Mouse (Mus musculus) heart, embryonic 14.5 days (tissue): ENCODE data around the gene Fam129b. TPM values are rescaled to one million over a fixed set of nuclear protein-coding genes. Genes with fewer than 3 reads are reported as not detected.

ENCODE experiments used
- ATAC-seq: fragments of 200-750 bp; cut with Nextera tagmentation; 2 replicates; pipeline ENCODE4 v1.8.0; 2017; ENCODE audit warnings: low read depth, moderate TSS enrichment; ENCODE audit not compliant: insufficient number of reproducible peaks, insufficient read depth, low FRiP score
- H3K27ac ChIP-seq, 2 experiments: fragments of 200-500 bp in 1 of 2; fragments of 300-500 bp in 1 of 2; sonication (generic) in 1 of 2; replicated peaks in 1 of 2; 2 replicates each; pipeline ENCODE4 v1.5.1; 2012 to 2014; ENCODE audit warnings: low read depth in 2 of 2, low read length in 2 of 2, control low read depth in 1 of 2, mild to moderate bottlenecking in 1 of 2, mixed read lengths in 1 of 2; ENCODE audit not compliant: control insufficient read depth in 1 of 2, insufficient read depth in 1 of 2
- H3K27me3 ChIP-seq: fragments of 300-500 bp; sonication (generic); 2 replicates; pipeline ENCODE4 v1.6.1; 2014; ENCODE audit warnings: mild to moderate bottlenecking, low read length, control low read depth; ENCODE audit not compliant: control insufficient read depth, insufficient read depth
- H3K36me3 ChIP-seq: fragments of 300-500 bp; sonication (generic); 2 replicates; pipeline ENCODE4 v1.6.1; 2014; ENCODE audit warnings: mild to moderate bottlenecking, control low read depth, low read length, mixed read lengths; ENCODE audit not compliant: control insufficient read depth, insufficient read depth
- H3K4me1 ChIP-seq, 2 experiments: fragments of 200-500 bp in 1 of 2; fragments of 300-500 bp in 1 of 2; sonication (generic) in 1 of 2; 2 replicates each; pipeline ENCODE4 v1.6.1; 2012 to 2014; ENCODE audit warnings: low read length in 2 of 2, control low read depth in 1 of 2, mixed read lengths in 1 of 2; ENCODE audit not compliant: control insufficient read depth in 2 of 2, insufficient read depth in 2 of 2
- H3K4me2 ChIP-seq: fragments of 300-500 bp; sonication (generic); 2 replicates; pipeline ENCODE4 v1.6.1; 2014; ENCODE audit warnings: mild to moderate bottlenecking, low read length
- H3K4me3 ChIP-seq, 2 experiments: fragments of 200-500 bp in 1 of 2; fragments of 300-500 bp in 1 of 2; sonication (generic) in 1 of 2; 2 replicates each; pipeline ENCODE4 v1.5.1; 2012 to 2014; ENCODE audit warnings: low read length in 2 of 2, mild to moderate bottlenecking in 2 of 2, control low read depth in 1 of 2, low read depth in 1 of 2, moderate library complexity in 1 of 2; ENCODE audit not compliant: control insufficient read depth in 1 of 2, insufficient read depth in 1 of 2
- H3K9ac ChIP-seq: fragments of 300-500 bp; sonication (generic); 2 replicates; pipeline ENCODE4 v1.6.1; 2014; ENCODE audit warnings: mild to moderate bottlenecking, low read length
- H3K9me3 ChIP-seq: fragments of 300-500 bp; sonication (generic); 2 replicates; pipeline ENCODE4 v1.6.1; 2016; ENCODE audit warnings: low read length, control low read depth; ENCODE audit not compliant: control insufficient read depth
- WGBS: fragments of 180-500 bp; shearing (Covaris S2); extraction: QIAGEN DNeasy Blood & Tissue Kit; methylation state at CpG from one replicate; pipeline ENCODE4 v1.1.7; 2014; 5-methylcytosine and 5-hydroxymethylcytosine counted together
- polyA plus RNA-seq: library from polyadenylated mRNA; unstranded; fragments of >200 nt; fragmentation: Nextera tagmentation; extraction: Ambion mirVana; gene quantifications from 2 replicates; pipeline ENCODE4 v1.2.1, GENCODE M21; 2014

Gene Fam129b
- polyA plus RNA-seq, 1 experiment from 2014 or later = 25.1 TPM

- Histone ChIP-seq H3K9ac (peak overlapping the region; percentile 11; the same call in 1 of the 2 replicates), H3K27me3 (no peaks in the 10 kb centered on the region), H3K36me3 (peaks cover 27% of the 10 kb centered on the region), H3K9me3 (no peaks in the 10 kb centered on the region), H3K4me2 (no peak overlapping the region), H3K4me1 (peaks cover 45 to 61% of the 10 kb centered on the region in 2 experiments), H3K27ac (peak overlapping the region in 1 of 2 experiments; percentile 97; a peak in 2 of 4 replicates), H3K4me3 (no peak overlapping the region)
- WGBS = 82% methylated on average over 8 of the region's 8 CpGs
- no peak for ATAC-seq
These were observed 29.4 kb downstream of the Fam129b start for GRCm38 (mm10) chr2:32905297-32905696.

DNA sequence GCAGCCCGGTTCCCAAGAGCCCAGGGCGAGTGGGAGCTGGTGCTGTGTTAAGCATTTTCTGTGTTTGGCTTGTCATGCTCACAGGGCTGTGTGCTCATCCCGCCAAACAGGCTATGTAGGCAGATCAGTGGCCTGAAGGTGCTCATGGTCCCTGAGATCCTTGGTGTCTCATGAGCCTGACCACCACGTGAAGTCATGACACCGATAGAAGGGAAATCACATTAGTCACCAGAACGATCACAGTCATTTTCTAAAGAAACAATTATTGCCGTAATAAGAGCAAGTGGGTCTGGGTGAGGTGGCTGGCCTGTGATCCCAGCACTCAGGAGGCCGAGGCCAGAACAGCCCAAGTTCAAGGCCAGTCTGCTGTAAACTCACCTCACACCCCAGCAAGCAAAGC lies 31.5 kb downstream of the Fam129b start:
- peak overlapping the region; percentile 58 for H3K9ac ChIP-seq
- H3K36me3 ChIP-seq = peaks cover 43% of the 10 kb centered on the region
- H3K27ac ChIP-seq = peak overlapping the region; percentile 60 to 97
- H3K27me3 ChIP-seq = no peaks in the 10 kb centered on the region
- H3K4me1 ChIP-seq = peaks cover 45 to 61% of the 10 kb centered on the region in 2 experiments
- H3K4me3 ChIP-seq = no peak overlapping the region
- 59% methylated on average over 8 of the region's 8 CpGs for WGBS
- H3K9me3 ChIP-seq = no peaks in the 10 kb centered on the region
- H3K4me2 ChIP-seq = peak overlapping the region; percentile 56; the same call in 1 of the 2 replicates
- ATAC-seq = no peak

DNA sequence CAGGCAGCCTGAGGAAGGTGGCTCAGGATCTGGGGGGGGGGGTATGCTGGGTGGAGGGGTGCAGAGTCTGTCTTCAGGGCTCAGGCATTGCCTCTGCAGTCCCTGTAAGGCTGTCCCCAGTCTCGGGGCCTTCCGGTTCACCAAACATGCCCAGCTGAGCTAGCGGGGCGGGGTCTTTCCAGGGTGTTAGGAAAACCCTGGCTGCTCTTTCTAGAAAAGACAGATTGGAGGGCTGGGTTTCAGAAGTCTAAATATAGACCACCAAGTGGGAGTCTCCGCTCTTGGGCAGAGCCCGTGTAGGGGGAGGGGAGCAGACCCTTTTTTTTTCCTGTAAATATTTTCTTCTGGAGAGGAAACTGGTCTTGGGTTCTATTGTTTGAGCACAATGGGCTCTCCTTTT lies 32.4 kb downstream of the Fam129b start:
- Histone ChIP-seq H3K4me3 (no peak overlapping the region), H3K27ac (peak overlapping the region; percentile 95 to 97), H3K4me1 (peaks cover 43 to 60% of the 10 kb centered on the region in 2 experiments), H3K4me2 (peak overlapping the region; percentile 56), H3K36me3 (peaks cover 48% of the 10 kb centered on the region), H3K9me3 (no peaks in the 10 kb centered on the region), H3K27me3 (no peaks in the 10 kb centered on the region), H3K9ac (peak overlapping the region; percentile 63)
- peak; percentile 73 for ATAC-seq
- under 1% methylated on average over 6 of the region's 6 CpGs for WGBS

GRCm38 (mm10) chr2:32908796-32909195 lies 32.9 kb downstream of the Fam129b start:
- WGBS = 6% methylated on average over 11 of the region's 11 CpGs
- ATAC-seq = peak; percentile 65
- Histone ChIP-seq H3K36me3 (peaks cover 48% of the 10 kb centered on the region), H3K4me3 (no peak overlapping the region), H3K27ac (peak overlapping the region; percentile 95 to 97), H3K9me3 (no peaks in the 10 kb centered on the region), H3K4me2 (peak overlapping the region; percentile 56), H3K4me1 (peaks cover 38 to 55% of the 10 kb centered on the region in 2 experiments), H3K9ac (peak overlapping the region; percentile 63), H3K27me3 (no peaks in the 10 kb centered on the region)

GRCm38 (mm10) chr2:32911639-32912182 lies 35.8 kb downstream of the Fam129b start:
- no peaks in the 10 kb centered on the region for H3K9me3 ChIP-seq
- no peak overlapping the region for H3K9ac ChIP-seq
- ATAC-seq = no peak
- H3K4me3 ChIP-seq = no peak overlapping the region
- no peaks in the 10 kb centered on the region for H3K27me3 ChIP-seq
- H3K36me3 ChIP-seq = peaks cover 49% of the 10 kb centered on the region
- H3K27ac ChIP-seq = no peak overlapping the region
- no peak overlapping the region for H3K4me2 ChIP-seq
- WGBS = 70% methylated on average over 7 of the region's 7 CpGs
- peaks cover 44 to 46% of the 10 kb centered on the region in 2 experiments for H3K4me1 ChIP-seq

GRCm38 (mm10) chr2:32912210-32912804 lies 36.4 kb downstream of the Fam129b start:
- H3K27ac ChIP-seq = no peak overlapping the region
- H3K9ac ChIP-seq = no peak overlapping the region
- no peaks in the 10 kb centered on the region for H3K27me3 ChIP-seq
- no peak overlapping the region for H3K4me2 ChIP-seq
- H3K4me1 ChIP-seq = peaks cover 38 to 43% of the 10 kb centered on the region in 2 experiments
- ATAC-seq = no peak
- WGBS = 29% methylated on average over 19 of the region's 19 CpGs
- peaks cover 55% of the 10 kb centered on the region for H3K36me3 ChIP-seq
- no peak overlapping the region for H3K4me3 ChIP-seq
- no peaks in the 10 kb centered on the region for H3K9me3 ChIP-seq

- H3K36me3 ChIP-seq = peaks cover 72% of the 10 kb centered on the region
- H3K4me2 ChIP-seq = peak overlapping the region; percentile 21
- H3K27me3 ChIP-seq = no peaks in the 10 kb centered on the region
- peak overlapping the region; percentile 93 to 97 for H3K27ac ChIP-seq
- peak; percentile 5; the same call in 1 of the 2 replicates for ATAC-seq
- H3K4me3 ChIP-seq = no peak overlapping the region
- peak overlapping the region; percentile 64 for H3K9ac ChIP-seq
- peaks cover 18 to 25% of the 10 kb centered on the region in 2 experiments for H3K4me1 ChIP-seq
- WGBS = 62% methylated on average over 5 of the region's 5 CpGs
- H3K9me3 ChIP-seq = no peaks in the 10 kb centered on the region
These were observed 38.4 kb downstream of the Fam129b start for GRCm38 (mm10) chr2:32914362-32914761.
